Mouse (Mus musculus): ENCODE measurements around the gene R3hdm1.

DNA sequence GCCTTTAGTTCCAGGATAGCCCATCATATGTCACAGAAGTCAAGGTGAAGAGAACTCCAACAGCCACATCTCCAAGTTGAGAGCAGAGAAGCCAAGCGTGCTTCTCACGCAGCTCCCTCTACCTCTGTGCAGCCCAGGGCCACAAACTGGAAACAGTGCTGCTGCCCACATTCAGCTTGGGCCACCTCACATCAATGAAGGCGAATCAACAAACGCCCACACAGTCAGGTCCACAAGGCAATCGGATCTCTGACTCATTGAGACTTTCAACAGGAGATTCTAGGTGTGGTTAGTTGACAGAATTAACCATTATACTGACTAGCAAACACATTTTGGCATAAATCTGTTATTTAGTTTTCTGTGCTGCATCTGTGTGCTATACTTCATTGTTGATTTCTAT is 44.5 kb upstream of the R3hdm1 start:
- no peak for TF ChIP-seq CTCF (IDR thresholded peaks at IDR 0.05; ENCODE audit: extremely low read depth, insufficient read depth, insufficient read length, insufficient replicate concordance)
- TF ChIP-seq POLR2A (IDR thresholded peaks at IDR 0.05; ENCODE audit: low read depth, low read length): no peak
